Mouse (Mus musculus) forebrain, embryonic 14.5 days (tissue): ENCODE data around the gene Adarb1. TPM values are rescaled to one million over a fixed set of nuclear protein-coding genes. Genes with fewer than 3 reads are reported as not detected.

Experiments used
- ATAC-seq: fragments of 200-750 bp; cut with Nextera tagmentation; 2 replicates; pipeline ENCODE4 v1.8.0; 2017; ENCODE audit warnings: mild to moderate bottlenecking, moderate library complexity
- DNase-seq: peaks from one replicate; pipeline ENCODE4 v3.0.0-alpha.2; 2015; ENCODE audit warnings: low spot score
- H3K27ac ChIP-seq: fragments of 300-500 bp; sonication (generic); 2 replicates; pipeline ENCODE4 v1.5.1; 2014; ENCODE audit warnings: low read depth, mild to moderate bottlenecking, control low read depth, low read length, moderate library complexity
- H3K27me3 ChIP-seq: fragments of 300-500 bp; sonication (generic); replicated peaks from 2 replicates; pipeline ENCODE4 v1.6.1; 2014; ENCODE audit warnings: low read length, control low read depth, mixed read lengths; ENCODE audit not compliant: control insufficient read depth, insufficient read depth
- H3K36me3 ChIP-seq: fragments of 300-500 bp; sonication (generic); 2 replicates; pipeline ENCODE4 v1.6.1; 2014; ENCODE audit warnings: low read length, control low read depth; ENCODE audit not compliant: control insufficient read depth, insufficient read depth
- H3K4me1 ChIP-seq: fragments of 300-500 bp; sonication (generic); 2 replicates; pipeline ENCODE4 v1.6.1; 2014; ENCODE audit warnings: antibody characterized with exemption, low read length, control low read depth; ENCODE audit not compliant: control insufficient read depth, insufficient read depth
- H3K4me2 ChIP-seq: fragments of 300-500 bp; sonication (generic); 2 replicates; pipeline ENCODE4 v1.6.1; 2014; ENCODE audit warnings: mild to moderate bottlenecking, control low read depth, low read length
- H3K4me3 ChIP-seq: fragments of 300-500 bp; sonication (generic); 2 replicates; pipeline ENCODE4 v1.5.1; 2014; ENCODE audit warnings: low read depth, low read length, control low read depth
- H3K9ac ChIP-seq: fragments of 300-500 bp; sonication (generic); 2 replicates; pipeline ENCODE4 v1.6.1; 2014; ENCODE audit warnings: mild to moderate bottlenecking, low read length, control low read depth, moderate library complexity
- H3K9me3 ChIP-seq: fragments of 300-500 bp; sonication (generic); replicated peaks from 2 replicates; pipeline ENCODE4 v1.6.1; 2016; ENCODE audit warnings: low read length, control low read depth, mixed read lengths; ENCODE audit not compliant: control insufficient read depth
- WGBS: fragments of 180-500 bp; shearing (Covaris S2); extraction: QIAGEN DNeasy Blood & Tissue Kit; methylation state at CpG from one replicate; pipeline ENCODE4 v1.1.7; 2014; 5-methylcytosine and 5-hydroxymethylcytosine counted together
- polyA plus RNA-seq: library from polyadenylated mRNA; unstranded; fragments of >200 nt; fragmentation: Nextera tagmentation; extraction: Ambion mirVana; gene quantifications from 2 replicates; pipeline ENCODE4 v1.2.1, GENCODE M21; 2014

The Adarb1 gene
- polyA plus RNA-seq, 1 experiment from 2014 or later: 7.8 TPM

DNA sequence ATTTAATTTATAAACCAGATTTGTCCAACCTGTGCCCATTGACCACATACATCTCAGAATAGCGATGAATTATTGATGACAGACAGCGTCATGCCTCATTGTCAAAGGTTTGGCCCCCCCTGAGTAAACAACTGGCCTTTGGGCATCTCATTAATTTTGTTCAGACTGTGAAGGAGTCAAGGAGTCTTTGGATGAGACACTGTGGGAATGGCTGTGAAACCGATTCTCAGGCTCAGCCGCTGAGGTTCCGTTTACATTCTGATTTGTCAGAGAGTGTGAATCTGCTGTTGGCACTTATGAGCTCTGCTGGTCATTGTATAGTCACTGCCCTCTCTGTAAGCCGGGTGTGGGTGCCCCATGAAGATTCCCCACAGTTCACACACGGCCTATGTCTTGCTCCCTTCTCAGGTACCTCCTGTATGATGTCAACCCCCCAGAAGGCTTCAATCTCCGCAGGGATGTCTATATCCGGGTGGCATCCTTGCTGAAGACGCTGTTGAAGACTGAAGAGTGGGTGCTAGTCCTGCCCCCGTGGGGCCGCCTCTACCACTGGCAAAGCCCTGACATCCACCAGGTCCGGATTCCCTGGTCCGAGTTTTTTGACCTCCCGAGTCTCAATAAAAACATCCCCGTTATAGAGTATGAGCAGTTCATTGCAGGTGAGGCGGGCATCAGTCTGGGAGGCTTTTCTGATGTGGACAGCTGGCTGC lies 157.7 kb downstream of the Adarb1 start:
- peak overlapping the region; percentile 90 for H3K9ac ChIP-seq
- peak overlapping the region; percentile 78 for H3K4me2 ChIP-seq
- ATAC-seq (no peak), DNase-seq (no peak)
- H3K4me3 ChIP-seq: peak overlapping the region; percentile 88; the same call in 1 of the 2 replicates
- no peak overlapping the region for H3K27ac ChIP-seq
- no peaks in the 10 kb centered on the region for H3K9me3 ChIP-seq
- H3K36me3 ChIP-seq: peaks cover 38% of the 10 kb centered on the region
- H3K27me3 ChIP-seq: no peaks in the 10 kb centered on the region
- H3K4me1 ChIP-seq: peaks cover 12% of the 10 kb centered on the region
- 91% methylated on average over 17 of the region's 17 CpGs for WGBS

DNA sequence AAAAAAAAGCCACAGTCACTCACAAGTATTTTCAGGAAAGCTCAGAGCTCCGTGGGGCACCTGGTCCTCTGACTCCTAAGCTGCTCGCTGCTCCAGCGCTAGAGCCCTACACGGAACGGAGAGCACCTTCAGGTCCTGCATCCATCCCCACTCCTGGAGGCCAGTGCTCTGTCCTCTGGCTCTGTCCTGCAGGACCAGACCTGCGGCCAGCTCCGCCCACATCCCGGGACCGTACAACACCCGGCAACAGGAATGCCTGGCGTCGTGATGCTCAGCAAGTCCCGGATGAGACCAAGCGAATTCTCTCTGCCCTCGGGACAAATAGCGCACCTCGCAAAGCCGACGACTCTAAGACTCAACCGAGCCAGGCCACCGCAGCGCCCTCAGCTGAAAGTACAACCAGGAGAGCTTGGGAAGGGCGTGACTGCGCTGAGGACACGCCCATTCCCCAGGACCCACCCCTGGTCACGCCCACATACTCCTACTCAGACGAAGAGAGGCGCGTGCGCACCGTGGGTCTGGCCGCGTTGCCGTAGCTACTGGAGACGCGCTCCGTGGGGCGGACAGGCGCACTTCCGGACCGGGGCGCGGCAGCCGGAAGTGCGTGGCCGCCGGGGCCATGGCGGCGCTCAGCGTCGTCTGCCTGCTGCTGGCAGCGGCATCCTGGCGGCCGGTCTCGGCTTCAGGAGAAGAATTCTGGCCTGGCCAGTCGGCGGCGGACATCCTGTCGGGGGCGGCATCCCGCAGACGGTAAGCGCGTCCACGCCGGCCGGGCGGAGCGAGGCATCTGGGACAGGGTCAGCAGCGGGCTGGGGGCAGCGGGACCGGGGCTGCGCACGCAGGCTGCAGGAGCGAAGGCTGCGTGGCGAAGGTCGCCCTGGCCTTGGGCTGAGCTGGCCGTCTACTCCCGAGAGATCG lies 159.1 kb downstream of the Adarb1 start, which contains the start of gene Pofut2:
TSS of gene Pofut2 (plus strand) at position 515 of the 918 bp plus-strand sequence.
- H3K9ac ChIP-seq: peak within 1 kb of the TSS; percentile 90
- DNase-seq: peak; percentile 99
- H3K9me3 ChIP-seq: no peaks in the 10 kb centered on the region
- ATAC-seq: peak; percentile 99
- peaks cover 27% of the 10 kb centered on the region for H3K36me3 ChIP-seq
- H3K4me3 ChIP-seq: peak within 1 kb of the TSS; percentile 88
- H3K4me2 ChIP-seq: peak within 1 kb of the TSS; percentile 84
- H3K27me3 ChIP-seq: no peaks in the 10 kb centered on the region
- WGBS: under 1% methylated on average over 72 of the region's 81 CpGs
- H3K27ac ChIP-seq: peak within 1 kb of the TSS; percentile 75
- H3K4me1 ChIP-seq: peaks cover 12% of the 10 kb centered on the region

DNA sequence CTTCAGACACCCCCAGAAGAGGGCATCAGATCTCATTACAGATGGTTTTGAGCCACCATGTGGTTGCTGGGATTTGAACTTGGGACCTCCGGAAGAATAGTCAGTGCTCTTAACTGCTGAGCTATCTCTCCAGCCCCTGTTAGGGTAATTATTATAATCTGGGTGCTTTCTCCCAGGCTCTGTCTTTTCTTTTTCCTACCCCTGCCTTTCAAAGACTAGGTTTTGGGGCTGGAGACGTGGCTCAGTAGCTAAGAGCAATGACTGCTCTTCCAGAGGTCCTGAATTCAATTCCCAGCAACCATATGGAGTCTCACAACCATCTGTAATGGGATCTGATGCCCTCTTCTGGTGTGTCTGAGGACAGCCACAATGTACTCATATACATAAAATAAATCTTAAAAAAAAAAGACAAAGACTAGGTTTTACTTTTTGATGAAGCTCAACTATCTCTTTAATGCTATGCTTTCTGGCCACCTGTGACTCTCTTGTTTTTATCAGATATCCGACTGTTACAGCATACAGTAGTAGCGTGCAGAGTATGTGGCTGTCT lies 160.0 kb downstream of the Adarb1 start:
- Histone ChIP-seq H3K4me2 (peak overlapping the region; percentile 84), H3K27me3 (no peaks in the 10 kb centered on the region), H3K36me3 (peaks cover 18% of the 10 kb centered on the region), H3K4me1 (peaks cover 12% of the 10 kb centered on the region), H3K4me3 (peak overlapping the region; percentile 88; the same call in 1 of the 2 replicates), H3K9ac (no peak overlapping the region), H3K27ac (no peak overlapping the region), H3K9me3 (no peaks in the 10 kb centered on the region)
- DNase-seq (no peak), ATAC-seq (no peak)
- 56% methylated on average over 4 of the region's 4 CpGs for WGBS

DNA sequence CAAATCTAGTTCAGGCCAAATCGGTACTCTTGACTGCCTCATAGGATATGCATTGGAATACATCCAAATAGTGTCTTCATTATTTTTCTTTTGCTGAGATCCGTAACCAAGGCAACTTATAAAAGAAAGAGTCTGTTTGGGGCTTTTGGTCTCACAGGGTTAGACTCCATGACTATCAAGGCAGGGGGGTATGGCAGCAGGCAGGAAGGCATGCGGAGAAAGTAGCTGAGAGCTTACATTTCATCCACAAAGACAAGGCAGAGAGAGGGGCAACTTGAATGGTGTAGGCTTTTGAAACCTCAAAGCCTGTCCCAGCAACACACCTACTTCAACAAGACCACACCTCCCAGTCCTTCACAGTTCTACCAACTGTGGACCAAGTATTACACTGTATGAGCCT lies 162.4 kb downstream of the Adarb1 start:
- H3K4me3 ChIP-seq: no peak overlapping the region
- H3K27me3 ChIP-seq: no peaks in the 10 kb centered on the region
- H3K9ac ChIP-seq: no peak overlapping the region
- WGBS: 31% methylated on average over 3 of the region's 3 CpGs
- H3K27ac ChIP-seq: no peak overlapping the region
- no peak for ATAC-seq
- no peaks in the 10 kb centered on the region for H3K9me3 ChIP-seq
- no peak for DNase-seq
- H3K4me1 ChIP-seq: peaks cover 12% of the 10 kb centered on the region
- H3K4me2 ChIP-seq: no peak overlapping the region
- no peaks in the 10 kb centered on the region for H3K36me3 ChIP-seq

DNA sequence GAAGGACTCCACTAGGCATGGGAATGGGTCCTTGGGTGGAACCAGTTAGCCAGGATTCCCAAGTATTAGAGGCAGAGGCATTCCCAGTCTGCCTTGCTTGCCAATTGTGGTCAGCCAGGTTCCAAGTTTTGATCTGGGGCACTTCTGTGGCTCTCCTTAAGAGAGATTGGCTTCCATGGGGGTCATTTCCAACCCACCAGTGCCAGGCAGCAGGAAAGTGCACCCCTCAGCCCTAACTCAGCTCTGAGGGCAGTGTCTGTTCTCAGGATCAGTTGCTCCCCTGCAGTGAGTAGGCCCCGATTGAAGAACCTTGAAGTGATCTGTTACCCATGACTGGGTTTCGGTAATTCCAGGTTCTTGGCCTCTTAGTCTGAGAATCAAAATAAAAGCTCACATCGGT lies 162.8 kb downstream of the Adarb1 start:
- no peak for DNase-seq
- 57% methylated on average over 3 of the region's 3 CpGs for WGBS
- Histone ChIP-seq H3K4me2 (no peak overlapping the region), H3K9ac (no peak overlapping the region), H3K27ac (no peak overlapping the region), H3K27me3 (no peaks in the 10 kb centered on the region), H3K9me3 (no peaks in the 10 kb centered on the region), H3K36me3 (no peaks in the 10 kb centered on the region), H3K4me1 (peaks cover 10% of the 10 kb centered on the region), H3K4me3 (no peak overlapping the region)
- no peak for ATAC-seq

DNA sequence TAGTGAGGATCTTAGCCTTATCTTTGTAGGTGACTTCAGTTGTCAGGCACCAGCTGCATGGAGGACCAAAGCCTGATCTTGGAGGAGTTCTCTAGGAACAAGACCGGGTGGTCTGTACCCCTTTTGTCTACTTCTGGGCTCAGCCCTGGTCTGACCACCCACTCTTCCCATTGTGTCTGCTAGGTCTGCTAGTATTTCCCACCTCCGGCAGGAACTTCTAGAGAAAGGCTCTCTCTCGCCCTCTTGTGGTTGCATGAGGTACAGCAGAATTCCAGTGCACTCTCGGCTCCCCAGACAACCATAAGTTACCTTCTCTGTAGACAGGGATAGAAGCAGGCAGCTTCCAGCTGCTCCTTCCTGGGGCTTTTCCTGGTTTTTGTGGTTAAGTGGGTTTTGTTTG lies 165.3 kb downstream of the Adarb1 start:
- Histone ChIP-seq H3K4me1 (peaks cover 6% of the 10 kb centered on the region), H3K9ac (no peak overlapping the region), H3K4me3 (no peak overlapping the region), H3K36me3 (no peaks in the 10 kb centered on the region), H3K4me2 (no peak overlapping the region), H3K27ac (no peak overlapping the region), H3K9me3 (no peaks in the 10 kb centered on the region), H3K27me3 (no peaks in the 10 kb centered on the region)
- under 1% methylated on average over 4 of the region's 4 CpGs for WGBS
- DNase-seq (peak; percentile 90), ATAC-seq (peak; percentile 77)

DNA sequence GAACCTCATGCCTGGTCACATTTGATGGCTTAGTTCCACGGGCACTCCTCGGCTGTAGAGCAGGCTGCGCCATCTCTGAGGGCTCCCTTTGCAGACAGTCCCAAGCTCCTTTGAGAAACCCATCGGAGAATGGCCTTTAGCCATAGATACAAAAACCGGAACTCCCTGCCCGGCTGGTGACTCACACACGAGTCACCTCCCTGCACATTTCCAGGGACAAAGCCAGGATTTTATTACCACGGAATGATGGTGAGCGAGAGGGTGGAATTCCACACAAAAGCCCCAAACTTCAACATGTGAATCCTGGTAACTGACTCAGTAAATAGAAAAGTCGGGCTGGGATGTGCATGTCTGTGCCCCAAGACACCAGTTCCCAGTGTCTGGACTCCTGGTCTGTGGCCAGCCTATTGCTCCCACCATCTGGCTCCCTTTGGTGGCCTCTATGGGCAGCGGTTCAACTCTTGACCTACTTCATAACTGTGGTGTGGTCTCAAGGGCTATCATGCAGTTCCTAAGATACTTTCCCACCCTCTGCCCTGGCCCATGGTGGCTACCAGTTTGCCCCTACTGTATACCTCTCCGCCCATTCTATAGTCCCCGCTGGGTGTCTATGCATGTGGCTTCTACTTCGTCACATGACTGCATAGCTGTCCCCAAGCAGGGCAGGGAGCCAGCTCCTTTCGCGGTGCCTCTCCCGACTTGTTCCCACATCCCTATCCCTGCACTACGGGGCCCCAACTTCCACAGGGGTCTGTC lies 166.1 kb downstream of the Adarb1 start:
- DNase-seq: no peak
- Histone ChIP-seq H3K27me3 (no peaks in the 10 kb centered on the region), H3K4me2 (no peak overlapping the region), H3K36me3 (no peaks in the 10 kb centered on the region), H3K9ac (0 out of 2 replicates have a peak overlapping the region, but pooled peaks have one; percentile 9), H3K4me3 (no peak overlapping the region), H3K4me1 (peaks cover 6% of the 10 kb centered on the region), H3K27ac (no peak overlapping the region), H3K9me3 (no peaks in the 10 kb centered on the region)
- 68% methylated on average over 18 of the region's 18 CpGs for WGBS
- ATAC-seq: peak; percentile 35; the same call in 1 of the 2 replicates

DNA sequence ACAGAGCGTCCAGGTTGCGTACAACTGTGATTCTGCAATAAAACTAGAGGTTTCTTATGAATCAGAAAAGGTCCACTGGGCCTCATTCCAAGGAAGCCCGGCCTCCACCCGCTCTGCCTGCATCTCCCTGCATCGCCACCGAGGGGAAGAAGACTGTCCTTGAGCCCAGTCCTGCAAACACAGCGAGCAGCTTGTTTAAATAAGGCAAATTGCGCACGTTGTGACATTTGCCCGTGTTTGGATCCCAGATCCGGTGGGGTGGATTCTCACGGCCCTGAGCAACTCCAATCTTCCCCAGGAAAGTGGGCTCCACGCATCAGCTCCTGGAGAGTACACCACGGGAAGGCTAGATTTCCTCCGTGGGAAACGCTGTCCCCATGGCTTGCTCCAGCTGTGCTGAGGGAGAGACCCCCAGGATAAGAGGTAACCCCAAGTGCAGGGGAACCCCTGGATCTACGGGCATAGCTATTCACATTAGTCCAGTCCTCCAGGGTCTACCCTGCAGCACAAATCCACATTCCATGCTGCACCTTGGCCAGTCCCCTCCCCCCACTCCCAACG lies 166.8 kb downstream of the Adarb1 start:
- Histone ChIP-seq H3K36me3 (no peaks in the 10 kb centered on the region), H3K9me3 (no peaks in the 10 kb centered on the region), H3K27me3 (no peaks in the 10 kb centered on the region), H3K9ac (no peak overlapping the region), H3K27ac (no peak overlapping the region), H3K4me3 (no peak overlapping the region), H3K4me2 (no peak overlapping the region), H3K4me1 (peaks cover 6% of the 10 kb centered on the region)
- 66% methylated on average over 18 of the region's 18 CpGs for WGBS
- DNase-seq (no peak), ATAC-seq (no peak)
